Mouse (Mus musculus) erythroblast, embryonic 14.5 days (primary cell): ENCODE data around the gene Htr2a.

Source experiments
- GATA1 ChIP-seq: IDR thresholded peaks from 2 replicates; pipeline ENCODE4 v1.6.1; 2012; ENCODE audit warnings: low read length, inconsistent platforms, mixed read lengths
- TAL1 ChIP-seq: IDR thresholded peaks from 3 replicates; pipeline ENCODE4 v1.6.1; 2012; ENCODE audit warnings: low read length, inconsistent platforms, mixed read lengths

- TF ChIP-seq GATA1, result no peak
- TF ChIP-seq TAL1, result peak; percentile 40; the same call in 1 of the 3 replicates
These were observed 31.7 kb downstream of the Htr2a start for GRCm38 (mm10) chr14:74672137-74673019.
